Mouse (Mus musculus) spleen, postnatal 36 days (tissue): ENCODE results near the gene Map4k3.
"Not testable (repeated sequence)": the region's sequence is repeated elsewhere in the genome, so short reads cannot be mapped to it uniquely, and the experiment has no call there.

Source experiments
- DNase-seq, 2 experiments: peaks; one replicate each; pipeline ENCODE4 v3.0.0; 2022; ENCODE audit warnings: low spot score in 2 of 2, mixed read lengths in 1 of 2

The Map4k3 gene

GRCm38 (mm10) chr17:80728062-80728858 lies at the start of gene Map4k3:
Map4k3 (minus strand) TSS chr17:80728485.
- DNase-seq: peak; percentile 66 to 76

- no peak for DNase-seq
Measured at GRCm38 (mm10) chr17:80777581-80777980, 49.3 kb upstream of the Map4k3 start.

GRCm38 (mm10) chr17:80775178-80775788 lies 47.0 kb upstream of the Map4k3 start:
- no peak for DNase-seq

GRCm38 (mm10) chr17:80772545-80773453 lies 44.5 kb upstream of the Map4k3 start:
- DNase-seq: peak; percentile 73 to 81

- no peak for DNase-seq
Measured at GRCm38 (mm10) chr17:80770065-80770464, 41.8 kb upstream of the Map4k3 start.

GRCm38 (mm10) chr17:80765204-80765603 lies 36.9 kb upstream of the Map4k3 start:
- DNase-seq: no peak

GRCm38 (mm10) chr17:80763065-80763681 lies 34.9 kb upstream of the Map4k3 start:
- no peak for DNase-seq

GRCm38 (mm10) chr17:80762391-80763040 lies 34.2 kb upstream of the Map4k3 start:
- peak in 1 of 2 experiments; percentile 7 for DNase-seq

- DNase-seq: not testable (repeated sequence)
Measured at GRCm38 (mm10) chr17:80761191-80761590, 32.9 kb upstream of the Map4k3 start.

GRCm38 (mm10) chr17:80760344-80761145 lies 32.3 kb upstream of the Map4k3 start:
- no peak for DNase-seq

GRCm38 (mm10) chr17:80756043-80756442 lies 27.8 kb upstream of the Map4k3 start:
- no peak for DNase-seq

GRCm38 (mm10) chr17:80755076-80755871 lies 27.0 kb upstream of the Map4k3 start:
- DNase-seq: no peak

- DNase-seq: no peak
Measured at GRCm38 (mm10) chr17:80754589-80754988, 26.3 kb upstream of the Map4k3 start.

GRCm38 (mm10) chr17:80752466-80752865 lies 24.2 kb upstream of the Map4k3 start:
- DNase-seq: no peak

GRCm38 (mm10) chr17:80739421-80739820 lies 11.1 kb upstream of the Map4k3 start:
- no peak for DNase-seq

- no peak for DNase-seq
Measured at GRCm38 (mm10) chr17:80734700-80735099, 6.4 kb upstream of the Map4k3 start.

- no peak for DNase-seq
Measured at GRCm38 (mm10) chr17:80733121-80733800, 5.0 kb upstream of the Map4k3 start.

GRCm38 (mm10) chr17:80732256-80732655 lies 4.0 kb upstream of the Map4k3 start:
- DNase-seq: no peak

GRCm38 (mm10) chr17:80730283-80730682 lies 2.0 kb upstream of the Map4k3 start:
- not testable (repeated sequence) for DNase-seq
